Mouse (Mus musculus): Measurements from ENCODE around the gene Camk2b.
"Not testable (repeated sequence)": the region's sequence is repeated elsewhere in the genome, so short reads cannot be mapped to it uniquely, and the experiment has no call there.

Gene Camk2b

DNA sequence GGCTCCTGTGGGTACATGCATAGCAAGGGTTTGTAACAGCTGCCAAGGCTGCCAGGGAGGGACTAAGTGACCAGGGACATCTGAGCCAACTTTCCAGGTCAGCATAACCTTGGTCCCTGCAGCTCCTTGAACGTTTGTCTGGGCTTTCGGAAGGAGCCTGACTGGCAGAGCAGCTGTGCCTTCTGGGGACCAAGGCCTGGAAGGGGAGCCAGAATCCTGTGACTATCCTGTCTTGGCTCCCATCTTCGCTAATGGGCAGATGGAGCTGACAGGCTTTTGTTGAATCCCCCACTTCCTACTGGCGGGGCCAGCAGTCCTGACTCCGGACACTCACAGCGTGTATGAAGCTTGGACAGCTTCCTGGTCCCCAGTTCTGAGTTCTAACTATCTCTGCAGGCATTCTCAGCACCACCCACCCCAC, 51.1 kb downstream of the Camk2b start:
- DNase-seq (ENCODE audit: low spot score): no peak

DNA sequence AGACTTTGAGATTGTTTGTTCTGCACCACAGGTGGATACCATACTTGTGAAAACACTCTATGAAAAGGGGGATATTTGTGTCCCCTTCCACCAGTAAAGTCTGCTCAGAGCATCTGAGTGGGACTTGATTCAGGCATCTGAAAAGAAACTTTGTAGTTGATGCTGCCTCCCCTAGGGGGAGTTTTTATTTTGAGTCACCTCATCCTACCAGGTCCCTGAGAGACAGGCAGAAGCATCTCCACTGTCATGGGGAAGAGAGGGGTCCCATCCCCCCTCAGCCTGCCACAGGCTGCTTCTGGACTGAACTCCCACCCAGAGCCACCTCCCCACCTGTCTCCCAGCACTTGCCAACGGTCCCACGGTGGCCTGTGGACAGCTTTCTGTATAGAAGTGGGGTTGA, 52.8 kb downstream of the Camk2b start:
- peak; percentile 20 for DNase-seq (ENCODE audit: low spot score)

DNA sequence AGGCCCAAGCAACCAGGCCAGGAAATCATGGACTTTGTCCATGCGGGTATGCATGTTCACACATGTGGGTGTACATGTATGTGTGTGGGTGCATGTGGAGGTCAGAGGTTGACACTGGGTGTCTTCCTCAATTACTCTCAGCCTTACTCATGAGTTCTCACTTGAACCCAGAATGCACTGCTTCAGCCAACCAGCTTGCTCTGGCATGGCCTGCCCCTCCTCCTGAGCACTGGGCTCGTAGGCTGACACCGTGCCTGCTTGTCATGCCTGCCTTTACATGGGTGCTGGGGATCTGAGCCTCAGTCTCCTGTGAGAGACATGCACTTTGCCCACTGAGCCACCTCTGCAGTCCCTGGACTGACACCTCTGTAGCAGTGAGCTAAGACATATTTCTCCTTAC, 54.3 kb downstream of the Camk2b start:
- DNase-seq (ENCODE audit: low spot score): no peak

DNA sequence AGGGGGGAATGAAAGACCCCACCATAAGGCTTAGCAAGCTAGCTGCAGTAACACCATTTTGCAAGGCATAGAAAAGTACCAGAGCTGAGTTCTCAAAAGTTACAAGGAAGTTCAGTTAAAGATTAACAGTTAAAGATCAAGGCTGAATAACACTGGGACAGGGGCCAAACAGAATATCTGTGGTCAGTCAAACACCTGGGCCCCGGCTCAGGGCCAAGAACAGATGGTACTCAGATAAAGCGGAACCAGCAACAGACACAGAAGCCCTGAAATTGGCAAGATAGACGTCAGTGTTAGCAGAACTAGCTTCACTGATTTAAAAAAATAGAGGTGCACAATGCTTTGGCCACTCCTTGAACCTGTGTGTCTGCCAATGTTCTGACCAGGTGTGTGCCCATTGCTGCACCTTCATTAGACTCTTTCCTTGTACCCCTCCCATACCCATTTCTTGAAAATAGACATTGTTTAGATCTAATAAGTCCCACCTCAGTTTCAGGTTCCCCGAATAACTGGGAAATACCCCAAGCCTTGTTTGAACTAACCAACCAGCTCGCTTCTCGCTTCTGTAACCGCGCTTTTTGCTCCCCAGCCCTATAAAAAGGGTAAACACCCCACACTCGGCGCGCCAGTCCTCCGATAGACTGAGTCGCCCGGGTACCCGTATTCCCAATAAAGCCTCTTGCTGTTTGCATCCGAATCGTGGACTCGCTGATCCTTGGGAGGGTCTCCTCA, 55.2 kb downstream of the Camk2b start:
- not testable (repeated sequence) for DNase-seq (ENCODE audit: low spot score)

DNA sequence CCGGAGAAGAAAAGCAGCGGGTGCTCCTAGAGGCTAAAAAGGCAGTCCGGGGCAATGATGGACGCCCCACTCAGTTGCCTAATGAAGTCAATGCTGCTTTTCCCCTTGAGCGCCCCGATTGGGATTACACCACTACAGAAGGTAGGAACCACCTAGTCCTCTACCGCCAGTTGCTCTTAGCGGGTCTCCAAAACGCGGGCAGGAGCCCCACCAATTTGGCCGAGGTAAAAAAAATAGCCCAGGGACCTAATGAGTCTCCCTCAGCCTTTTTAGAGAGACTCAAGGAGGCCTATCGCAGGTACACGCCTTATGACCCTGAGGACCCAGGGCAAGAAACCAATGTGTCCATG, 58.4 kb downstream of the Camk2b start:
- not testable (repeated sequence) for DNase-seq (ENCODE audit: low spot score)

DNA sequence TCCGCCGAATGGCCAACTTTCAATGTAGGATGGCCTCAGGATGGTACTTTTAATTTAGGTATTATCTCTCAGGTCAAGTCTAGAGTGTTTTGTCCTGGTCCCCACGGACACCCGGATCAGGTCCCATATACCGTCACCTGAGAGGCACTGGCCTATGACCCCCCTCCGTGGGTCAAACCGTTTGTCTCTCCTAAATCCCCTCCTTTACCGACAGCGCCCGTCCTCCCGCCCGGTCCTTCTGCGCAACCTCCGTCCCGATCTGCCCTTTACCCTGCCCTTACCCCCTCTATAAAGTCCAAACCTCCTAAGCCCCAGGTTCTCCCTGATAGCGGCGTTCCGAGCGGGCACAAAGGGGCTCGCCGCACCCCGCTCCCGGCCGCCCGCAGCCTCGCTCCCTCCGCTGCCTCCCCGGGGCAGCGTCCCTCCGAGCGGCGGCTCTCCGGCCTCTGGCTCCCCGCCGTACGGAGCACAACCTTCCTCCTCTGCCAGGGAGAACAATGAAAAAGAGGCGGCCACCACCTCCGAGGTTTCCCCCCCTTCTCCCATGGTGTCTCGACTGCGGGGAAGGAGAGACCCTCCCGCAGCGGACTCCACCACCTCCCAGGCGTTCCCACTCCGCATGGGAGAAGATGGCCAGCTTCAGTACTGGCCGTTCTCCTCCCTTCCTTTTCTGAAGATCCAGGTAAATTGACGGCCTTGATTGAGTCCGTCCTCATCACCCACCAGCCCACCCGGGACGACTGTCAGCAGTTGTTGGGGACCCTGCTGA, 59.0 kb downstream of the Camk2b start:
- not testable (repeated sequence) for DNase-seq (ENCODE audit: low spot score)

DNA sequence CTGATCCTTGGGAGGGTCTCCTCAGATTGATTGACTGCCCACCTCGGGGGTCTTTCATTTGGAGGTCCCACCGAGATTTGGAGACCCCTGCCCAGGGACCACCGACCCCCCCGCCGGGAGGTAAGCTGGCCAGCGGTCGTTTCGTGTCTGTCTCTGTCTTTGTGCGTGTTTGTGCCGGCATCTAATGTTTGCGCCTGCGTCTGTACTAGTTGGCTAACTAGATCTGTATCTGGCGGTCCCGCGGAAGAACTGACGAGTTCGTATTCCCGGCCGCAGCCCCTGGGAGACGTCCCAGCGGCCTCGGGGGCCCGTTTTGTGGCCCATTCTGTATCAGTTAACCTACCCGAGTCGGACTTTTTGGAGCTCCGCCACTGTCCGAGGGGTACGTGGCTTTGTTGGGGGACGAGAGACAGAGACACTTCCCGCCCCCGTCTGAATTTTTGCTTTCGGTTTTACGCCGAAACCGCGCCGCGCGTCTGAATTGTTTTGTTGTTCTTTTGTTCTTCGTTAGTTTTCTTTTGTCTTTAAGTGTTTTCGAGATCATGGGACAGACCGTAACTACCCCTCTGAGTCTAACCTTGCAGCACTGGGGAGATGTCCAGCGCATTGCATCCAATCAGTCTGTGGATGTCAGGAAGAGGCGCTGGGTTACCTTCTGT, 59.7 kb downstream of the Camk2b start:
- DNase-seq (ENCODE audit: low spot score): not testable (repeated sequence)

DNA sequence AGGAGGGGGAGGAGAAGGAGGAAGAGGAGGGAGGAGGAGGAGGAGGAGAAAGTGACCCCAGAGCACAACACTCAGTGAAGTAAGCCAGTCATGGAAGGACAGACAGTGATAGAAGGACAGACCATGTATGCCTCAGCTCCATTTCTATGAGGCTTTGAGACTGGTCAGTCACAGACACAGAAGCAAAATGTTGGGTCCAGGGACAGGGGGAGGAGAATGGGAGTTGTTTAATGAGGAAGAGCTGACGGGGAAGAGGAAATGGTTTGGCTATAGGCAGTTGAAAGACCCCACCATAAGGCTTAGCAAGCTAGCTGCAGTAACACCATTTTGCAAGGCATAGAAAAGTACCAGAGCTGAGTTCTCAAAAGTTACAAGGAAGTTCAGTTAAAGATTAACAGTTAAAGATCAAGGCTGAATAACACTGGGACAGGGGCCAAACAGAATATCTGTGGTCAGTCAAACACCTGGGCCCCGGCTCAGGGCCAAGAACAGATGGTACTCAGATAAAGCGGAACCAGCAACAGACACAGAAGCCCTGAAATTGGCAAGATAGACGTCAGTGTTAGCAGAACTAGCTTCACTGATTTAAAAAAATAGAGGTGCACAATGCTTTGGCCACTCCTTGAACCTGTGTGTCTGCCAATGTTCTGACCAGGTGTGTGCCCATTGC, 60.7 kb downstream of the Camk2b start:
- DNase-seq (ENCODE audit: low spot score): not testable (repeated sequence)

DNA sequence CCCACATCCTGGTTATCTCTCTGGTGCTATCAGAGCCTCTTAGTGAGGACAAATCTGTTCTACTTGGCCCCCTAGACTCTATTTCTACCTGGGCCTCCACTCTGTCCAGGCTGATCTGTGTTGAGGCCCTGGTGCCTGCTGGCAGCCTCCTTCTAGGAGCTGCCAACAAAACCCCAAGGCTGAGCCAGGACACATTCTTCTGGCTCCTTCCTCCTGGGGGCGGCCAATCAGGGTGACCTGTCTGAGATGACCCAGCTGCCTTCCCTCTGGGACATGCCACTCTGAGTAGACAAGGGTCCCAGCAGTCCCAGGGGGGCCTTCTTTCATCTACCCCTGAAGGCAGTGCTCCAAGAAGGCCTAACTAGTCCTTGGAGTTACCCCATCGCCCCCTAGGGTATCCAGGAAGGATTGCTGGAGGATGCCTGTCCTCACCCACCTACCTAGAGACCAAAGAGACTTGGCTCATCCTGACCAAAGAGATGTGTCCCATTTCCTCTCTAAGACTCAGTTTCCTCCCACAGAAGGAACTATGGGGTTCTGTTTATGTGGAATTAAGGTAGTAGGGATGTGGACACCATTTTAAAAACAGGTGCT, 63.0 kb downstream of the Camk2b start:
- DNase-seq (ENCODE audit: low spot score): no peak

DNA sequence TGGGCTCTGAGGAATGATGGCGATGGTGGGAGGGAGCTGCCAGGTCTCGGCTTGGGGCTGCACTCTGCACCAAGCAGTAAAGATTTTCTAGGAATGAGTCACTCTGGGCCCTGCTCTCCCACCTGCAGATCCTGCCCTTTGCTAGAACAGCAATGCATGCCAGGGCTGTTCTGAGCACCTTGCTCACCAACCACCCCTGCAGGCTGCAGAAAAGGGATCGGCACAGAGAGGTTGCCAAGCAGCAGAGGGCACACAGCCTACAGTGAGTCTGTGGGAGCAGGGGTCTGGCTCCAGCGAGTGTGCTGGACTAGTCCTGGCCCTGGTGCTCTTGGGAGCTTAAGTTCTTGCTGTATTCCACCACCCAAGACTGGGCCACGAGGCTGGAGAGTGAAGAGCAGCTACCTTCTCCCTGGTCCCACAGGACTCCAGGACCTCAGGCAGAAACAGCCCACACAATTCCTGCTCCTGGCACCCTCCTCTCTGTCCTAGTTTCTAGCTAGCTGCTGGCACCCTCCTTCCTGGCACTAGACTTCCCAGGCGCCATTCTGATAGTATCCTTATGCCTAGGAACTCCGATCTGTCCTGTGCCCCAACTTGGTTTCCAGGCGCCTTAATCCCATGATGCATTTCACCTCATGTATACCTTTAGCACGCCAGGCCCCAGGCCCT, 64.0 kb downstream of the Camk2b start:
- DNase-seq (ENCODE audit: low spot score): no peak

DNA sequence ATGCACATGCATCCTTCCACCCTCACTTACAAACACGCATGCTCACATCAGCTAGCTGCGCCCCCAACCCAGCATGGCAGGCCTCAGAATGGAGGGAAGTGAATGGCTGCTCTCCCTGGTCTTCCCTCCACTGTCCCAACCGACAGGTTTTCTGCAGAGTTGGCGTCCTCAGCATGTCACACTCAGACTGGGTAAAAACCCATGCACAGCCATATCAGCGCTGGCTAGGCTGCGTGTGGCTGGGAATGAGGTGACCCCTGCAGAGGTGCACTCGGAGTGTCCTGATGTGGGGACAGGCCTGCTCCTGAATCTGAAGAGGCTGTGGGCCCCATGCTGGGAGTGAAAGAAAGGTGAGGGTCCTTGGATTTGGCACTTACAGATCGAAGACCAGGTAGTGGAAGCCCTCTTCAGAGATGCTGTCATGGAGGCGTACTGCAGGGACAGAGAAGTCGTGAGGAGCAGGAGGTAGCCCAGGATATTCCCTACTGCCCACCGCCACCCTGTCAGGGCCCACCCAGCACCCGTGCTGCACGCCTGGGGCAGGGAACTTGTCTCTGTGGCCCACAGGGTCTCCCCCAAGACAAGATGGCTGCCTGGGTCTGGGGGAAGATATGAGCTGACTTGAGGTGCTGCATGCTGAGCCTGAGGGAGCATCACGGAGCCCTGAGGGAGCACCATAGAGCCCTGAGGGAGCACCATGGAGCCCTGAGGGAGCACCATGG, 65.0 kb downstream of the Camk2b start:
- no peak for DNase-seq (ENCODE audit: low spot score)

DNA sequence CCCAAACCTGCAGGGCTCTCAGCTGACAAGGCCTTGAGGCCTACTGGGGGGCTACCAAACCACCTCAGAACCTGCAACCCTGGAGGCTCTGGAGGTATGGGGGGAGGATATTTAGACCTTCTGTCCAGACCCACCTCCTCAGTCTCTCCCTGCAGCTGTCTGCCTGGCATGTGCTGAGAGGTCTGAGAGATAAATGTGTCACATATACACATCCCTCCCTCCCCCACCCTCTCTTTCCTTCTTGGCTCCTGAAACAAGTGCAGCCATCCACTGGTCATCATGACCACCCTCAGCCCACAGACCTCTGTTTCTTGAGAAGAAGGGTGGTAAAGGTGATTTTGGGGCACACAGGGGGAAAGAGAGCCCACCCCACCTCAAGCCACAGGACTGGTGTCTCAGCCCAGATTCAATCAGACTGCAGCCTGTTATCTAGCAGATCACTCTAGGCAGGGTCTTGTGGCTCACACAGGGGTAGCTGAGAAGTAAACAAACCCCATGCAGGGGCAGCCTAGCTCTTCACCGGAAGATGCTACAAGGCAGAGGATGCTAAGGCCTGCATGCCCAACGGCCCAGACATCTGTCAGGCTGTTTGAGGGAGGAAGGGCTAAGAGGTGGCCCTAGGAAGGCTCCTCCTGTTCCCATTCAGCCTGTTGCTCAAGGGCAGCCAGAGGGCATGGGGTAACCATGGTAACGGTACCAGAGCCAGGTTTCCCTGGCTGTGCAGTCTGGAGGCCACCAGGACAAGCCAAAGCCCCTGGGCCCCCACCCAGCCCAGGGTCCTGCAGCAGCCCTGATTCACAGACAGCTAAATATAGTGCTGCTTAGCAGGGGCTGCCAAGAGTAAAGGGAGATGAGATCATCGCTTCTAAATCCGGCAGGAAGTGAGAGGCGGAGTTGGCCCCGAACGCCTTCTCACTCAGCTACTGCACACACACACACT, 66.1 kb downstream of the Camk2b start:
- DNase-seq (ENCODE audit: low spot score): peak; percentile 79

DNA sequence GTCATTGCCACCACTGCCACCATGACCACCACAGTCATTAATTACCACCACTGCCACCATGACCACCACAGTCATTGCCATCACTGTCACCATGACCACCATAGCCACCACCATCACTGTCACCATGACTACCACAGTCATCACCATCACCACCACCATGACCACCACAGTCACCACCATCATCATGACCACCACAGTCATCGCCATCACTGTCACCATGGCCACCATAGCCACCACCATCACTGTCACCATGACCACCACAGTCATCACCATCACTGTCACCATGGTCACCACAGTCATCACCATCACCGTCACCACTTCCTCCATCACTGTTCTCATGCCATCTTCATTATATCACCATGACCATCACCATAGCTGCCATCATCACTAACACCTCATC, 67.7 kb downstream of the Camk2b start:
- no peak for DNase-seq (ENCODE audit: low spot score)

DNA sequence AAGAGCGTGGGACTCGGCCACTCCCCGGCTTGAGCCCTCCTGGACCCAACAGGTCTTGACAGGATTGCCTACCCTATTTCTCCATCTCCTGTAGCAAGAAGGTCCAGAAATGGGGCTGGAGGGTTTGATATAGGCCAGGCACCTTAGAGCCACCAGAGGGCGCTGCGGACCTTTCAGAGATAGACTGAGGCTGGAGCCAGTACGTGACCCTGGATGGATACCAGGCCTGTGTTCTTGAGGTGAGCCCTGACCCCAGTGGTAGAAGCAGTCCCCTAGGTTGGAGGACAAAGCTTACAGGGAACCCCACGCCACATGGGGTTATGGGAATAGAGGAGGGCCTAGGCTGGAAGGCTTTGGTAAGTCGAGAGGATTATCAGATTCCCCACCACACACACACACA, 70.2 kb downstream of the Camk2b start:
- DNase-seq (ENCODE audit: low spot score): peak; percentile 93

DNA sequence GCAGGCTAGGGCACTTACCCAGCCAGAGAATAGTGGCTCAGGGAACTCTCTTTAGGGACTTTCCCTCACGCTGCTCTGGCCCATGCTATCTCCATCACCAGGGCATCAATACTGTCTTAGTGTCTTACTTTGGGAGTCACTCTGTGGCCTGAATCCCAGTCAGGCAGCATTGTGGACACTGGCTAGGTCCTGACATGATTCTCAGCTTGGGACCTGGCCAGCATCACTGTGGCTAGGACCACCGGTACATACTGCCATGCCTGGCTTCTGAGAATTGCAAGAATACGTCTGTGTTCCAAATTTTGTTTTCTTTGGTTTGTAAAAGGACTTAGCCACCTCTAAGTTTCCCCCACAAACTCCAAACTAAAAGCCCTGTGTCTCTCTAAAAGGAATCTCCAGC, 71.3 kb downstream of the Camk2b start:
- DNase-seq (ENCODE audit: low spot score): no peak

DNA sequence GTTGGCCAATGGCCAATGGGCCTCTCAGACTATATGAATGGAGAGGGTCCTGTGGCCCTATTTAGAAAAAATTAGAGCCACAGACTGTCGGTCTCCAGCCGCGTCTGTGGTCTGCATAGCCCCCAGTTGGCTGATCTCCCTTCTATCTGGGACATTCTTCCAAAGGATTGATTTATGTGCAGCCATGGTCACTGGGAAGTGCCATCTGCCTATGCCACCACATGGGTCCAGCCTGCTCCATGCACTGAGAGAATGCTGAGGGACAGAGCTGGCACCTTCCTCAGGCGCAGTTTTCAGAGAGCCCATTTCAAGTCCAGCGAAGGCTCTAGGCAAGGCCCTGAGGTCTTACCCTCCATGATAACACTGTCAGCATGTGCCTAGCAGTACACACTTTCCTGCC, 72.0 kb downstream of the Camk2b start:
- no peak for DNase-seq (ENCODE audit: low spot score)

DNA sequence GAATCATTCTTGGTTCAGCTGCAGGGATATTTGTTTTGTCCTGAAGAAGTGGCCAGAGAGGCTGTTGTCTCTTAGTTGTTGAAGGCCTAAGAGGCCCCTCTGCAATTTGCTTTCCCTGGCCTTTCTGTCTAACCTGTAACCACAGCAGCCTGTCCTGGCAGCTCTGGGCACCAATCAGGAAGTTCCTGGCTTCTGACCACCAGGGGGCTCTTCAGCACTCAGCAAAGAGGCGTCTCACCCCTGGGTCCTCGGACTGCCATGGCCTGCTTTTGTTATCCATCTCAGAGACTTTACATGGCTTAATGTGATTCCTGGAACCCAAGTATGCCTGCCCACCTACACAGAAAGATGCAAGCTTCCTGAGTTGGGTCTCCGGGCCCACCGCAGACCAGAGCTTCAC, 75.3 kb downstream of the Camk2b start:
- DNase-seq (ENCODE audit: low spot score): peak; percentile 86

DNA sequence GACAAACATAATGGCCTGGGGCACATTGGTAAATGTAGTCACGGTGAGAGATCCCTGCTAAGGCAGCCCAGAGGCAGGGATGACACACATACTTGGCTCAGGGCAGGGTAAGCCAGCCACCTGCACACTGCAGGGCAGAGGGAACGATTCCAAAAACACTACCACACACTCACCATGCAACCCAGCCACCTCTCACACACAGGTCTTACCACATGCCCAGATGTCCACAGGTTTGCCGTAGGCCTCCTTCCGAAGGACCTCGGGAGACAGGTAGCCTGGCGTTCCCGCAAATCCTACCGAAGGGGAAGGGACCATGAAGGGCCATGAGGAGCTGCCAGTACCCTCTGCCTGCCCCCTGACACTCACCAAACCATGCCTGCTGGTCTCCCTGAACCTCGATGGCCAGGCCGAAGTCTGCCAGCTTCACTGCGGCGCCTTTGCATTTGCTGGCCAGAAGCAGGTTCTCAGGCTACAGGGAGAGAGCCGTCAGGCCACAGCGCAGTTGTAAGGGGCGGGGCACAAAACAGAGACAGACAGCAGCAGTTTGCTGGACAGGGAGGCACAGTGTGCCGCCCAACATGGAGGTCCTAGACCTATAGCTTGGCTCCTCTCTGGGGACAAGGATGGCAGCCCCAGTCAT, 76.1 kb downstream of the Camk2b start:
- no peak for DNase-seq (ENCODE audit: low spot score)

DNA sequence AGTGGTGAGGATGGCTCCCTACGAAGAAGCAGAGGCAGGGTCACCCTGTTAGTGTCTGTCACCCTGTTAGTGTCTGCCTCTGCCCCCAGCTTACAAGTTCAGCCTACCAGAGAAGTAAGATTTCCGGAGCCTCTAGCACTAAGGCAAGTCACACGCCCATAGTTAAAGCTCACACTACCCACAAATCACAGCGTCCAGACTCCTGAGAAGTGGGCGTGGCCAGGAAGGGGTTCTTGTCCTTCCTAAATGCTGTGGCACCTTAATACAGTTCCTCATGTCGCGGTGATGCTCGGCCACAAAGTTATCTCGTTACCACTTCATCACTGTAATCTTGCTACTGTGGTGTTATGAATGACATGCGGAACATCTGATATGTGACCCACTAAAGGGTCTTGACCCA, 78.0 kb downstream of the Camk2b start:
- DNase-seq (ENCODE audit: low spot score): no peak
